Mouse (Mus musculus): Measurements from ENCODE around the gene Ano4.

Gene Ano4

GRCm38 (mm10) chr10:89280402-89280801, 64.2 kb downstream of the Ano4 start:
- no peak for DNase-seq (ENCODE audit: low read depth, low spot score)

GRCm38 (mm10) chr10:89273001-89273680, 71.4 kb downstream of the Ano4 start:
- no peak for DNase-seq (ENCODE audit: low read depth, low spot score)

GRCm38 (mm10) chr10:89267312-89267711, 77.2 kb downstream of the Ano4 start:
- DNase-seq (ENCODE audit: low read depth, low spot score) = no peak

- DNase-seq (ENCODE audit: low read depth, low spot score) = no peak
Observed at GRCm38 (mm10) chr10:89263396-89263795, 81.2 kb downstream of the Ano4 start.

GRCm38 (mm10) chr10:89257457-89258381, 86.8 kb downstream of the Ano4 start:
- peak; percentile 41 for DNase-seq (ENCODE audit: low read depth, low spot score)

- peak; percentile 71 for DNase-seq (ENCODE audit: low read depth, low spot score)
Observed at GRCm38 (mm10) chr10:89256762-89257456, 87.7 kb downstream of the Ano4 start.

- DNase-seq (ENCODE audit: low read depth, low spot score) = peak; percentile 6
Observed at GRCm38 (mm10) chr10:89254765-89255164, 89.8 kb downstream of the Ano4 start.

- peak; percentile 17 for DNase-seq (ENCODE audit: low read depth, low spot score)
Observed at GRCm38 (mm10) chr10:89253799-89254198, 90.8 kb downstream of the Ano4 start.

- no peak for DNase-seq (ENCODE audit: low read depth, low spot score)
Observed at GRCm38 (mm10) chr10:89252636-89253035, 91.9 kb downstream of the Ano4 start.

GRCm38 (mm10) chr10:89243808-89244207, 100.8 kb downstream of the Ano4 start:
- no peak for DNase-seq (ENCODE audit: low read depth, low spot score)

GRCm38 (mm10) chr10:89224524-89224923, 120.0 kb downstream of the Ano4 start:
- DNase-seq (ENCODE audit: low read depth, low spot score) = peak; percentile 87

GRCm38 (mm10) chr10:89222284-89222989, 122.1 kb downstream of the Ano4 start:
- no peak for DNase-seq (ENCODE audit: low read depth, low spot score)

GRCm38 (mm10) chr10:89216078-89216477, 128.5 kb downstream of the Ano4 start:
- DNase-seq (ENCODE audit: low read depth, low spot score) = no peak

- DNase-seq (ENCODE audit: low read depth, low spot score) = peak; percentile 32
Observed at GRCm38 (mm10) chr10:89205858-89206257, 138.7 kb downstream of the Ano4 start.

GRCm38 (mm10) chr10:89196444-89196843, 148.1 kb downstream of the Ano4 start:
- DNase-seq (ENCODE audit: low read depth, low spot score) = no peak

- no peak for DNase-seq (ENCODE audit: low read depth, low spot score)
Observed at GRCm38 (mm10) chr10:89195068-89195467, 149.5 kb downstream of the Ano4 start.

GRCm38 (mm10) chr10:89194440-89194839, 150.1 kb downstream of the Ano4 start:
- DNase-seq (ENCODE audit: low read depth, low spot score) = no peak

- no peak for DNase-seq (ENCODE audit: low read depth, low spot score)
Observed at GRCm38 (mm10) chr10:89177921-89178320, 166.6 kb downstream of the Ano4 start.

GRCm38 (mm10) chr10:89164533-89164932, 180.0 kb downstream of the Ano4 start:
- DNase-seq (ENCODE audit: low read depth, low spot score) = no peak

- DNase-seq (ENCODE audit: low read depth, low spot score) = no peak
Observed at GRCm38 (mm10) chr10:89155502-89155901, 189.1 kb downstream of the Ano4 start.

GRCm38 (mm10) chr10:89154797-89155465, 189.6 kb downstream of the Ano4 start:
- peak; percentile 7 for DNase-seq (ENCODE audit: low read depth, low spot score)

All from mesoderm, embryonic 11.5 days (tissue).